Mouse (Mus musculus) left cerebral cortex, adult 18-20 months (tissue): ENCODE measurements around the gene Tnpo3. TPM values are rescaled to one million over a fixed set of nuclear protein-coding genes. Genes with fewer than 3 reads are reported as not detected.

Experiments
- DNase-seq, 2 experiments: peaks; one replicate each; pipeline ENCODE4 v3.0.0; 2021 to 2022; ENCODE audit warnings: low spot score in 2 of 2, mixed read lengths in 1 of 2
- long read RNA-seq, 2 experiments: library from polyadenylated mRNA; stranded (forward); transcript quantifications; one replicate each; pipeline ENCODE4 v2.0.0; 2021
- total RNA-seq, 2 experiments: library from RNA; stranded (reverse); gene quantifications; 2 replicates each; pipeline ENCODE4 v1.2.3; 2021

The Tnpo3 gene
- total RNA-seq = 10 to 100 TPM; 65.1 to 73.0 TPM
- long read RNA-seq, experiment 1, full-length matches to known transcripts = 33 of 39 reads
- long read RNA-seq, experiment 1, partial matches to known transcripts = 2 of 39 reads
- long read RNA-seq, experiment 1, other reads (novel, unspliced or antisense) = 4 of 39 reads
- long read RNA-seq, experiment 2, full-length matches to known transcripts = 11 of 19 reads
- long read RNA-seq, experiment 2, partial matches to known transcripts = 1 of 19 reads
- long read RNA-seq, experiment 2, other reads (novel, unspliced or antisense) = 7 of 19 reads

- DNase-seq = peak; percentile 92 to 93
Observed at GRCm38 (mm10) chr6:29609111-29610019, at the start of gene Tnpo3. Gene Tnpo3, minus strand, starts transcription at chr6:29609887.

- no peak for DNase-seq
Observed at GRCm38 (mm10) chr6:29658626-29659475, 49.2 kb upstream of the Tnpo3 start.

GRCm38 (mm10) chr6:29653271-29653670 lies 43.6 kb upstream of the Tnpo3 start:
- DNase-seq = no peak

GRCm38 (mm10) chr6:29650170-29650549 lies 40.5 kb upstream of the Tnpo3 start:
- DNase-seq = no peak

DNA sequence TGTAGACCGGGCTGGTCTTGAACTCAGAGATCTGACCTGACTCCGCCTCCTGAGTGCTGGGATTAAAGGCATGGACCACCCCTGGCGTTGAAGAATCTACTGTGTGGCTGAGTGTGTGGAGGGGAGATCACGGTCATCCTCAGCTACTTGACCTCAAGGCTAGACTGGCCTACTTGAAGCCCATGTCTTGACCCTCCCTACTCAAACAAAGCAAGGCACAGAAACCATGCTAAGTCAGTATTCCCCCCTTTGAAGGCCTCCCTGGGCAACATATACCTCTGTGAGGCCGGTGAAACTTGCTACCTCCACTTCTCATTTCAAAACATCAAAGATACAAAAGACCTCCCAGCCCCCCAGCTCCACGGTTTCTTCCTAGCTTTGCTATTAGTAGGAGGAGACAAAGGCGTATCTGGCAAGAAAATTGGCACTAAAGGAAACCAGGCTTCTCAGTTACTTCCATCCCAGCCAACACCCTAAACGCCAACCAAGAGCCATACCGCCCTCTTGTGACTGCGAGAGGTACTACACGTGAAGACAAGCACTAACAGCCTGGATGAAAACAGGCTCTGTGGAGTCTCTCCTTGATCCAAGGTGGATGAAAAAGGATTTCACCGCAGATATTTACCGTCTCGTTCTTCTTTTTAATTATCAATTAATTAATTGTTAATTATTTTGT lies 39.9 kb upstream of the Tnpo3 start:
- peak; percentile 91 to 95 for DNase-seq

DNA sequence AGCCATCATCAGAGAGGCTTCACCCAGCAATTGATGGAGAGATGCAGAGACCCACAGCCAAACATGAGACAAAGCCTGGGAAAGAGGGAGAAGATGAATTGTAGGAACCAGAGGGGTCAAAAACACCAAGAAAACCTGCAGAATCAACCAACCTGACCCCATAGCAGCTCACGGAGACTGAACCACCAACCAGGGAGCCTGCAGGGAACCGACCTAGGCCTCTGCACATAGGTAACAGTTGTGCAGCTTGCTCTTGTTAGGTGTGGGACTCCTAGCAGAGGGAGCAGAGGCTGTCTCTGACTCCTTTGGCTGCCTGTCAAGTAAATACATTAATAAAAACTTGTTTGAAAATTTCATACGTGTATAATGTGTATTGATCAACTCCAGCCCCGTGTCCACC lies 32.1 kb upstream of the Tnpo3 start:
- DNase-seq = no peak

DNA sequence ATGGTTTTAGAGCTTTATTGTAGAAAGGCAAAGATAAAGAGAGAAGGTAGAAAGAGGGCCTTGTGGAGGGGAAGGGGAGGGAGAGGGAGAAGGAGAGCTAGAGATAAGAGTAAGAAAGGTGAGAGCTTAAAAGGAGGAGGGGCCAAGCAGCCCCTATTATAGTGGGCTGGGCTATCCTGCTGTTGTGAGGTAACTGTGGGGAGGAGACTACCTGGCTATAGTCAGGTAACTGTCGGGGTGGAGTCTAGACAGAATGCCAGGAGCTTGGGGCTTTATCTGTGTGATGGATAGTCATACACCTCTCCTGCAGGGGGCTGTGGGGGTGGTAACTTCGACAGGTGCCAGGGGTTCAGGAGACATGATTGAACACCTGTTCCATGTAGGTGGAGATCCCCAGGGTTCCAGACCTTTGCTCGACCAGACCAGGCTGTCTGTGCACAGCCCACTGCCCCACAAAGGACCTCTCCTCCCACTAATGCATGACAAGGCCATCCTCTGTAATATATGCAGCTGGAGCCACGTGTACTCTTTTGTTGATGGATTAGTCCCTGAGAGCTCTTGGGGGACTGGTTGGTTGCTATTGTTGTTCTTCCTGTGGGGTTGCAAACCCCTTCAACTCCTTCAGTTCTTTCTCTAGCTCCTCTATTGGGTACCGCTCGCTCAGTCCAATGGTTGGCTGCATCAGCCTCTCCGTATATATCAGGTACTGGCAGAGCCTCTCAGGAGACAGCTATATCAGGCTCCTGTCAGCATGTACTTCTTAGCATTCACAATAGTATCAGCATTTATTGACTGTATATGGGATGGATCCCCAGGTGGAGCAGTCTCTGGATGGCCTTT lies 30.1 kb upstream of the Tnpo3 start:
- DNase-seq = no peak

GRCm38 (mm10) chr6:29638844-29639460 lies 29.3 kb upstream of the Tnpo3 start:
- DNase-seq = no peak

DNA sequence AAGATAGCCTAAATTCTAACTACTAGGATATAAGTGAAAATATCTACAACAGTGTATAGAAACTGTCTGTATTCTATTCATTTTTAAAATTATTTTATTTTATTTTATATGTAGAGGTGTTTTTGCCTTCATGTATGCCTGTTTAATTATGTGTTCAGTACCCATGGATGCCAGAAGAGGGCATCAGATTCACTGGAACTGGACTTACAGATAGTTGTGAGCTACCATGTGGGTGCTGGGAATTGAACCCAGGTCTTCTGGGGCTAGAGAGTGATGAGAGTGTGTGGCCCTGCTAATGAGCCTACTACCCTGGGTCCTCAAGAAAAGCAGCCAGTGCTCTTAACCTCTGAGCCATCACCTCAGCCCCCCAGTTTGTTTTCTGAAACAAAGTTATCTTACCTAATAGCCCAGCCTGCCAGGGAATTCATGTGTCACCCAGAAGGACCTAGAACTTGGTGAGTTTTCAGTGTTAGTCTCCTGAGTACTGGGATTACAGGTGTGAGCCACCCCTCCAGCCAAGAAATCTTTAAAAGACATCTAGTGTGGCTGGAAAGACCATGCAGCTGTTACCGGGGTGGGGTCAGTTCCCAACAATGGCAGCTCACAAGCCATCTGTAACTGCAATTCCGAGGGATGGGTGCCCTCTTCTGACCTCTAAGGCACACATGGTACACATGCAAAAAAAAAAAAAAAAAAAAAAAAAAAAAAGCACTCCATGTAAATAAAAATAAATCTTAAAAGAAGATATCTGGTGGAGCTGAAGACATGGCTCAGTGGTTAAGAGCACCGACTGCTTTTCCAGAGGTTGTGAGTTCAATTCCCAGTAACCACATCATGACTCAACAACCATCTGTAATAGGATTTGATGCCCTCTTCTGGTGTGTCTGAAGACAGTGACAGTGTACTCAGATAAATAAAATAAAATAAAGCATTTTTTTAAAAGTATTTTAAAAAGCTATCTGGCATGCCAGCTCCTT lies 28.0 kb upstream of the Tnpo3 start:
- DNase-seq = no peak

GRCm38 (mm10) chr6:29636322-29637092 lies 26.8 kb upstream of the Tnpo3 start:
- DNase-seq = no peak

DNA sequence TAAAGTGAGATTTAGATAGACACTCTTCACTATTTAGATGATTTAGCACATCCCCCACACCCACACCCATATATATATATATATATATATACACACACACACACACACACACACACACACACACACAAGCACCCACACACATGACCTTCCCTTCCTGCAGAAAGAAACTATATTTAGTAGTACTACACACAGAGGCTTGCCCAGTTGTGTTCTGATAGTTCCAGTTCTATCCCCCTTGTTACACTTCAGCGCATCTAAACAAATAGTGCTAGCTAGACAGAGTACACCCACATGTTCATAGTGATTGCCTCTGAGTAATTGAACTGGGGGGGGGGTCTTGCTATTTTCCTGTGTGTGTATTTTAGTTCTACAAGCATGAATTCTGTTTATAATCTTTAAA lies 24.9 kb upstream of the Tnpo3 start:
- no peak for DNase-seq

GRCm38 (mm10) chr6:29632552-29633292 lies 23.0 kb upstream of the Tnpo3 start:
- no peak for DNase-seq

GRCm38 (mm10) chr6:29631751-29632551 lies 22.3 kb upstream of the Tnpo3 start:
- DNase-seq = no peak

GRCm38 (mm10) chr6:29630216-29630615 lies 20.5 kb upstream of the Tnpo3 start:
- no peak for DNase-seq

DNA sequence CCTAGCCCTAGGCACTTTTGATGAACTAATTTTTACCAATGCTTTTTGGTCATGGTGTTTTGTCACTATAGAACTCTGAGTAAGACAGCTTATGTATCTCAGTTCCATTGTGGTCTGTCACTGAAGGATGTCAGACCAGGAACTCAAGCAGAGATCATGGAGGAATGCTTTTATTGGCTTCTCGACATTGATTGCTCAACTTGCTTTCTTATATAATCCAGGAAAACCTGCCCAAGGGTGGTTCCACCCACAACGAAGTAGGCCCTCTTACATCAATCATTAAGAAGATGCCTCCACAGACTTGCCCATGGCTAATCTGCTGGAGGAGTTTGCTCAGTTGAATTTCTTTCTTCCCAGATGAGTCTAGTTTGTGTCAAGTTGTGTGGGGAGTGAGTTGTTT lies 18.1 kb upstream of the Tnpo3 start:
- DNase-seq = no peak

GRCm38 (mm10) chr6:29623857-29624256 lies 14.2 kb upstream of the Tnpo3 start:
- no peak for DNase-seq
